ENCODE assay signal across 8 mouse cellular contexts in the genomic region with DNA sequence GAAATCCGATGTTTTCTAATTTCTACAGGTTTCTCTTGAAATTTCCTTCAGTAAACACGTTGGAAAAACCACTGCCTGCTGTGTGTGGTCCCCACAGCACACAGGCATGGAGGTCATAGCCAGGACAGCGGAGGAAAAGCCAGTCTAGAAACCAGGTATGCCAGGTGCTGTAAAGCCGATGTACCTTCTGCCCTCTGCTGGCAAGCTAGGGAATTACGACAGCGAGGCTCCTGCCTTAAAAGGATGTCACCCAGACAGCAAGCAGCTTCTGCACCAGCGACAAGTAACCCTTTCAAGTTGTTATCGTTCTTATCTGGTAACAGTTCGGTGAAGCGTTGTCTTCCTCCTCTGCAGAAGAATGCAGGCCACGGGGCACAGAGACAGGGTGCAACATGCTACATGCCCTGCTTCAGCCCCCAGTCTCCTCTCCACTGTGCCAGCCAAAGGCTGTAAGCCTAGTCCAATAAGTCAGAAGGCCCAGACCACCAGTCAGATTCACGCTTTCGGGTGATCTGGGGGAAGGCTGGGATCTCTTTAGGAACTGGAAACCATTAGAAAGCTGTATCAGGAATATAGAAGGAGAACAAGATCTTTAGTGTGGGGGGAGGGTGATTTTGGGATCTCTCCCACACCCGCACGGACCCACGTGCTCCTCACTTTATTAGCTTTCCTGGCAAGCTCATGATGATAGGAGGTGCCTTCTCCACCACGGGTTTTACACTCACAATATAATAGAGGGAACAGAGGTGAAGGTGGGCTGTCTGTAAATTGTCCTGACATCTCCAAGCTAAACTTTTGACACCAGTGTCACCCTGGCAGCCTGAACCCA.
DNase-seq lines count a peak whose midpoint lies in the region; ATAC-seq and TF ChIP-seq lines count a peak whose summit lies in the region.

No protein-coding gene starts in this region.

- 27% methylated on average over 17 of the region's 17 CpGs for WGBS in embryonic facial prominence, embryonic 14.5 days
- WGBS in heart, postnatal 0 days, result 22% methylated on average over 17 of the region's 17 CpGs

- peak; percentile 82 for TF ChIP-seq CTCF in heart, postnatal 0 days (IDR thresholded peaks at IDR 0.05; ENCODE audit: low read depth)

- no peak for ATAC-seq in embryonic facial prominence, embryonic 14.5 days (ENCODE audit: low read depth)
- no peak for ATAC-seq in heart, postnatal 0 days (ENCODE audit: insufficient read depth, low read depth)

- H3K9ac ChIP-seq in ES-E14 (ENCODE audit: insufficient read depth, low read depth, low read length, poor library complexity, severe bottlenecking), result no peak overlapping the region
- no peak overlapping the region for H3K9ac ChIP-seq in embryonic facial prominence, embryonic 14.5 days (ENCODE audit: low read depth, low read length)
- no peak overlapping the region for H3K9ac ChIP-seq in heart, postnatal 0 days (replicated peaks; ENCODE audit: low read depth, low read length)

- H3K4me2 ChIP-seq in embryonic facial prominence, embryonic 14.5 days (ENCODE audit: low read depth, low read length), result no peak overlapping the region
- H3K4me2 ChIP-seq in heart, postnatal 0 days (ENCODE audit: low read depth, low read length), result no peak overlapping the region

- no peaks in the 10 kb centered on the region for H3K9me3 ChIP-seq in ES-E14 (ENCODE audit: control insufficient read depth, insufficient read depth, low read depth, low read length)
- H3K9me3 ChIP-seq in embryonic facial prominence, embryonic 14.5 days (ENCODE audit: control insufficient read depth, low read length), result no peaks in the 10 kb centered on the region
- H3K9me3 ChIP-seq in heart, postnatal 0 days (replicated peaks; ENCODE audit: control insufficient read depth, low read length), result no peaks in the 10 kb centered on the region

- in situ Hi-C loops in ES-E14 (cut with MboI; ENCODE audit: low sequenced_read_pairs in 2 of 2, unreplicated experiment in 2 of 2), result no loop called here

- TF ChIP-seq EP300 in heart, postnatal 0 days (IDR thresholded peaks at IDR 0.05; ENCODE audit: low read depth), result no peak

- no peak overlapping the region for H3K4me3 ChIP-seq in ES-E14 (ENCODE audit: insufficient read depth in 1 of 2, low read depth in 1 of 2, low read length in 2 of 2, poor library complexity in 1 of 2, severe bottlenecking in 1 of 2)
- no peak overlapping the region for H3K4me3 ChIP-seq in embryonic facial prominence, embryonic 14.5 days (ENCODE audit: low read depth, low read length)
- no peak overlapping the region for H3K4me3 ChIP-seq in heart, postnatal 0 days (ENCODE audit: low read depth, low read length)

- H3K27me3 ChIP-seq in embryonic facial prominence, embryonic 14.5 days (replicated peaks; ENCODE audit: control insufficient read depth, insufficient read depth, low read length), result no peaks in the 10 kb centered on the region
- no peaks in the 10 kb centered on the region for H3K27me3 ChIP-seq in heart, postnatal 0 days (ENCODE audit: control insufficient read depth, insufficient read depth, low read length)

- DNase-seq in ES-E14 (ENCODE audit: low read depth, low spot score), result peak; percentile 66
- peak; percentile 77 for DNase-seq in adrenal gland, postnatal 14 days
- DNase-seq in embryonic facial prominence, embryonic 14.5 days (ENCODE audit: low spot score), result peak; percentile 78
- DNase-seq in heart, postnatal 0 days (ENCODE audit: low spot score), result peak; percentile 36
- peak; percentile 55 for DNase-seq in layer of hippocampus, adult 9-11 months
- DNase-seq in lung, postnatal 10 days, result peak; percentile 81
- peak; percentile 61 for DNase-seq in right cerebral cortex, postnatal 25 days
- DNase-seq in urinary bladder, postnatal 4 days (ENCODE audit: low spot score in 2 of 2), result peak; percentile 56 to 78

- no peaks in the 10 kb centered on the region for H3K4me1 ChIP-seq in ES-E14 (ENCODE audit: control insufficient read depth in 2 of 2, insufficient read depth in 2 of 2, low read length in 2 of 2, poor library complexity in 1 of 2)
- no peaks in the 10 kb centered on the region for H3K4me1 ChIP-seq in embryonic facial prominence, embryonic 14.5 days (ENCODE audit: control insufficient read depth, insufficient read depth, low read length)
- no peaks in the 10 kb centered on the region for H3K4me1 ChIP-seq in heart, postnatal 0 days (ENCODE audit: control insufficient read depth, insufficient read depth)

- H3K27ac ChIP-seq in ES-E14 (ENCODE audit: insufficient read depth, low read depth, low read length, poor library complexity, severe bottlenecking), result no peak overlapping the region
- no peak overlapping the region for H3K27ac ChIP-seq in embryonic facial prominence, embryonic 14.5 days (replicated peaks; ENCODE audit: low read depth, low read length)
- no peak overlapping the region for H3K27ac ChIP-seq in heart, postnatal 0 days (ENCODE audit: low read depth)

- H3K36me3 ChIP-seq in ES-E14 (ENCODE audit: control insufficient read depth, insufficient read depth, low read length, poor library complexity, severe bottlenecking), result no peaks in the 10 kb centered on the region
- no peaks in the 10 kb centered on the region for H3K36me3 ChIP-seq in embryonic facial prominence, embryonic 14.5 days (ENCODE audit: control insufficient read depth, insufficient read depth, low read length)
- no peaks in the 10 kb centered on the region for H3K36me3 ChIP-seq in heart, postnatal 0 days (replicated peaks; ENCODE audit: control insufficient read depth, insufficient read depth, low read length)

TF ChIP-seq in ES-E14, 5 proteins besides CTCF, POLR2A, EP300 and RAD21:
- TF ChIP-seq MAFK (IDR thresholded peaks at IDR 0.05; ENCODE audit: insufficient read depth, low read depth, low read length), result no peak
- TF ChIP-seq ZC3H11A (IDR thresholded peaks at IDR 0.05; ENCODE audit: borderline replicate concordance, low read depth, low read length), result peak; percentile 43; the same call in 1 of the 2 replicates
